22 mouse cellular contexts compared by ENCODE assay signal in genomic region chr13:56772592-56772991, GRCm38 (mm10). TPM values are rescaled to one million over a fixed set of nuclear protein-coding genes. Genes with fewer than 3 reads are reported as not detected.
DNase-seq lines count a peak whose midpoint lies in the region; ATAC-seq and TF ChIP-seq lines count a peak whose summit lies in the region.
"Had no signal": no experiment of that assay in that cellular context is flagged by ENCODE, and none has a peak within 500 bp of the region (broad histone marks: within the 10 kb centered on the region; RNA-seq: fewer than 3 reads in every experiment).

No protein-coding gene starts in this region.

- no peak overlapping the region for H3K4me2 ChIP-seq in liver, embryonic 14.5 days (ENCODE audit: low read depth)
- H3K4me2 ChIP-seq in liver, embryonic 12.5 days: no peak overlapping the region
- H3K4me2 ChIP-seq: heart, embryonic 12.5 days; kidney, embryonic 15.5 days; lung, embryonic 15.5 days; midbrain, embryonic 15.5 days; stomach, embryonic 15.5 days had no signal

- no peaks in the 10 kb centered on the region for H3K79me2 ChIP-seq in C2C12 (ENCODE audit: control insufficient read depth, insufficient read depth)

- H3K4me3 ChIP-seq in liver, embryonic 14.5 days (ENCODE audit: insufficient read depth in 1 of 2, low read depth in 2 of 2, low read length in 2 of 2): no peak overlapping the region
- no peak overlapping the region for H3K4me3 ChIP-seq in liver, embryonic 12.5 days
- no peak overlapping the region for H3K4me3 ChIP-seq in C2C12 (ENCODE audit: insufficient read depth, poor library complexity, severe bottlenecking)
- H3K4me3 ChIP-seq: heart, embryonic 12.5 days; kidney, embryonic 15.5 days; left cerebral cortex, adult 2 months; lung, embryonic 15.5 days; midbrain, embryonic 15.5 days; stomach, embryonic 15.5 days had no signal

- DNase-seq in frontal cortex, postnatal 10 days (ENCODE audit: low spot score in 2 of 2): no peak
- no peak for DNase-seq in liver, embryonic 14.5 days (ENCODE audit: low read depth in 3 of 3, low spot score in 3 of 3)
- no peak for DNase-seq in brain, embryonic 14.5 days (ENCODE audit: low read depth)
- no peak for DNase-seq in spleen, adult 18-20 months
- no peak for DNase-seq in adrenal gland, postnatal 14 days
- DNase-seq: cerebellum, adult 11 months; cerebellum, postnatal 36 days; heart, postnatal 4 days had no signal

- WGBS in liver, embryonic 14.5 days (ENCODE audit: insufficient replicate concordance): 39% methylated on average over 3 of the region's 3 CpGs
- 41% methylated on average over 3 of the region's 3 CpGs for WGBS in liver, embryonic 12.5 days (ENCODE audit: insufficient replicate concordance)

- H3K79me3 ChIP-seq in C2C12 (ENCODE audit: low read depth): no peaks in the 10 kb centered on the region

- TF ChIP-seq CTCF in liver, embryonic 14.5 days (IDR thresholded peaks at IDR 0.05; ENCODE audit: low read depth): peak; percentile 31; the same call in 1 of the 2 replicates
- peak; percentile 21 for TF ChIP-seq CTCF in C2C12 (IDR thresholded peaks at IDR 0.05; ENCODE audit: control insufficient read depth, insufficient read depth, insufficient read length)
- TF ChIP-seq CTCF in brain, embryonic 14.5 days (IDR thresholded peaks at IDR 0.05; ENCODE audit: borderline replicate concordance, extremely low read depth, insufficient read depth, insufficient read length): peak; percentile 34; the same call in 1 of the 2 replicates

- H3K9ac ChIP-seq in liver, embryonic 14.5 days (replicated peaks): no peak overlapping the region
- no peak overlapping the region for H3K9ac ChIP-seq in liver, embryonic 12.5 days
- H3K9ac ChIP-seq: heart, embryonic 12.5 days; kidney, embryonic 15.5 days; lung, embryonic 15.5 days; midbrain, embryonic 15.5 days; stomach, embryonic 15.5 days had no signal

- H3K27ac ChIP-seq in liver, embryonic 14.5 days: no peak overlapping the region
- H3K27ac ChIP-seq in liver, embryonic 12.5 days: no peak overlapping the region
- H3K27ac ChIP-seq: kidney, embryonic 15.5 days; left cerebral cortex, adult 2 months; lung, embryonic 15.5 days; stomach, embryonic 15.5 days had no signal

- H3K36me3 ChIP-seq in liver, embryonic 14.5 days (replicated peaks; ENCODE audit: control insufficient read depth, insufficient read depth, low read depth): no peaks in the 10 kb centered on the region
- H3K36me3 ChIP-seq in liver, embryonic 12.5 days: no peaks in the 10 kb centered on the region
- H3K36me3 ChIP-seq in C2C12 (ENCODE audit: control insufficient read depth, insufficient read depth): no peaks in the 10 kb centered on the region
- H3K36me3 ChIP-seq: G1E; heart, embryonic 12.5 days; kidney, embryonic 15.5 days; lung, embryonic 15.5 days; midbrain, embryonic 15.5 days; stomach, embryonic 15.5 days had no signal

- TF ChIP-seq EP300 in liver, embryonic 14.5 days (IDR thresholded peaks at IDR 0.05; ENCODE audit: low read depth): no peak

- ATAC-seq in frontal cortex, adult (ENCODE audit: low TSS enrichment): 0 out of 2 replicates have a peak, but pooled peaks have one; percentile 53
- ATAC-seq in liver, embryonic 14.5 days (ENCODE audit: insufficient read depth): no peak
- ATAC-seq in liver, embryonic 12.5 days: no peak
- ATAC-seq: midbrain, embryonic 15.5 days had no signal

- TF ChIP-seq POLR2A in brain, embryonic 14.5 days (IDR thresholded peaks at IDR 0.05; ENCODE audit: borderline replicate concordance, extremely low read depth, insufficient read depth, insufficient read length, poor library complexity, severe bottlenecking): no peak

- H3K9me3 ChIP-seq in liver, embryonic 14.5 days (ENCODE audit: control insufficient read depth, low read length): no peaks in the 10 kb centered on the region
- no peaks in the 10 kb centered on the region for H3K9me3 ChIP-seq in liver, embryonic 12.5 days (replicated peaks)
- H3K9me3 ChIP-seq: kidney, embryonic 15.5 days; lung, embryonic 15.5 days; midbrain, embryonic 15.5 days; stomach, embryonic 15.5 days had no signal

- H3K4me1 ChIP-seq in liver, embryonic 14.5 days (replicated peaks; ENCODE audit: control insufficient read depth in 2 of 2, insufficient read depth in 2 of 2, low read length in 1 of 2): peaks cover 0 to 2% of the 10 kb centered on the region in 2 experiments; a peak in 1 of 4 replicates
- no peaks in the 10 kb centered on the region for H3K4me1 ChIP-seq in liver, embryonic 12.5 days

- H3ac ChIP-seq in C2C12 (ENCODE audit: control insufficient read depth, insufficient read length, low read depth): no peak overlapping the region

- H3K27me3 ChIP-seq in liver, embryonic 14.5 days (ENCODE audit: control insufficient read depth, insufficient read depth, low read length): no peaks in the 10 kb centered on the region
- no peaks in the 10 kb centered on the region; the same call in 1 of the 2 replicates for H3K27me3 ChIP-seq in liver, embryonic 12.5 days (replicated peaks)
- no peaks in the 10 kb centered on the region for H3K27me3 ChIP-seq in C2C12 (ENCODE audit: control insufficient read depth, insufficient read depth, insufficient read length)
- H3K27me3 ChIP-seq: heart, embryonic 12.5 days; kidney, embryonic 15.5 days; lung, embryonic 15.5 days; midbrain, embryonic 15.5 days; stomach, embryonic 15.5 days had no signal

TF ChIP-seq in C2C12, 6 proteins besides CTCF, POLR2A, EP300 and RAD21:
- no peak for TF ChIP-seq USF1 (IDR thresholded peaks at IDR 0.05; ENCODE audit: low read depth)
- no peak for TF ChIP-seq MYOD1 (IDR thresholded peaks at IDR 0.05; ENCODE audit: control insufficient read depth, insufficient read length, low read depth)
- no peak for TF ChIP-seq MAX (IDR thresholded peaks at IDR 0.05)
- TF ChIP-seq MYOG (IDR thresholded peaks at IDR 0.05; ENCODE audit: control insufficient read depth, extremely low read depth, insufficient read length): no peak
- TF ChIP-seq CEBPB (IDR thresholded peaks at IDR 0.05; ENCODE audit: low read depth): no peak
- no peak for TF ChIP-seq FOSL1 (IDR thresholded peaks at IDR 0.05; ENCODE audit: insufficient read depth, low read length, poor library complexity, severe bottlenecking)

RNA-seq across cellular contexts. Expression of gene Gm45623, which starts 19.0 kb away (rescaled TPM):
- not detected in 2 replicates for polyA plus RNA-seq in liver, embryonic 14.5 days (2012; rRNA removed)
- polyA plus RNA-seq in liver, embryonic 14.5 days (2014; fragmentation: Nextera tagmentation; extraction: Ambion mirVana): not detected in 2 replicates
- polyA plus RNA-seq in liver, embryonic 12.5 days (2016; fragmentation: Nextera tagmentation; extraction: Ambion mirVana): not detected in 2 replicates
- polyA plus RNA-seq in C2C12 (2012; fragmentation: generic; extraction: Trizol): 0.04 TPM
- polyA plus RNA-seq in brain, embryonic 14.5 days (2012; rRNA removed): 1.4 and 1.8 TPM in 2 replicates
- not detected in 2 replicates for total RNA-seq in adrenal gland, postnatal 14 days (2021)
- total RNA-seq: gastrocnemius, postnatal 4 days; megakaryocyte, adult 5-6 weeks had no signal
- polyA plus RNA-seq: forebrain, embryonic 11.5 days; G1E; kidney, embryonic 15.5 days; limb, embryonic 11.5 days had no signal
